ENCODE assay signal across 9 mouse cellular contexts in genomic region chr4:49583965-49584831, GRCm38 (mm10). TPM values are rescaled to one million over a fixed set of nuclear protein-coding genes. Genes with fewer than 3 reads are reported as not detected.
DNase-seq lines count a peak whose midpoint lies in the region; ATAC-seq and TF ChIP-seq lines count a peak whose summit lies in the region.
"Had no signal": no experiment of that assay in that cellular context is flagged by ENCODE, and none has a peak within 500 bp of the region (broad histone marks: within the 10 kb centered on the region; RNA-seq: fewer than 3 reads in every experiment).

No protein-coding gene starts in this region.

- H3K27me3 ChIP-seq in hindbrain, embryonic 16.5 days (replicated peaks; ENCODE audit: control insufficient read depth, insufficient read depth, low read length) = no peaks in the 10 kb centered on the region
- H3K27me3 ChIP-seq in hindbrain, embryonic 12.5 days = no peaks in the 10 kb centered on the region
- no peaks in the 10 kb centered on the region for H3K27me3 ChIP-seq in G1E (ENCODE audit: insufficient read depth, low read length)
- H3K27me3 ChIP-seq in embryonic facial prominence, embryonic 14.5 days (replicated peaks; ENCODE audit: control insufficient read depth, insufficient read depth, low read length) = no peaks in the 10 kb centered on the region
- no peaks in the 10 kb centered on the region for H3K27me3 ChIP-seq in limb, embryonic 15.5 days
- H3K27me3 ChIP-seq in liver, embryonic 12.5 days (replicated peaks) = no peaks in the 10 kb centered on the region
- H3K27me3 ChIP-seq: midbrain, embryonic 12.5 days had no signal

- no peak for TF ChIP-seq CTCF in G1E (IDR thresholded peaks at IDR 0.05; ENCODE audit: low read depth, low read length)

- H3K36me3 ChIP-seq in hindbrain, embryonic 16.5 days (ENCODE audit: control insufficient read depth, insufficient read depth, low read length) = peaks cover 25% of the 10 kb centered on the region
- peaks cover 20% of the 10 kb centered on the region for H3K36me3 ChIP-seq in hindbrain, embryonic 12.5 days
- H3K36me3 ChIP-seq in G1E (replicated peaks) = peaks cover 55% of the 10 kb centered on the region
- peaks cover 11% of the 10 kb centered on the region for H3K36me3 ChIP-seq in embryonic facial prominence, embryonic 14.5 days (ENCODE audit: control insufficient read depth, insufficient read depth, low read length)
- H3K36me3 ChIP-seq in limb, embryonic 15.5 days = peaks cover 13% of the 10 kb centered on the region
- H3K36me3 ChIP-seq in liver, embryonic 12.5 days = peaks cover 18% of the 10 kb centered on the region

- H3K4me1 ChIP-seq in hindbrain, embryonic 16.5 days (ENCODE audit: control insufficient read depth, insufficient read depth, low read depth, low read length) = no peaks in the 10 kb centered on the region; the same call in 1 of the 2 replicates
- no peaks in the 10 kb centered on the region for H3K4me1 ChIP-seq in hindbrain, embryonic 12.5 days
- H3K4me1 ChIP-seq in G1E (ENCODE audit: insufficient read depth, low read depth, low read length) = peaks cover 68% of the 10 kb centered on the region
- H3K4me1 ChIP-seq in embryonic facial prominence, embryonic 14.5 days (ENCODE audit: control insufficient read depth, insufficient read depth, low read length) = peaks cover 18% of the 10 kb centered on the region; the same call in 1 of the 2 replicates
- H3K4me1 ChIP-seq in limb, embryonic 15.5 days = peaks cover 47% of the 10 kb centered on the region
- H3K4me1 ChIP-seq in liver, embryonic 12.5 days = peaks cover 39% of the 10 kb centered on the region
- H3K4me1 ChIP-seq: midbrain, embryonic 12.5 days had no signal

- ATAC-seq in hindbrain, embryonic 16.5 days = no peak
- no peak for ATAC-seq in hindbrain, embryonic 12.5 days (ENCODE audit: low FRiP score)
- ATAC-seq in G1E (ENCODE audit: extremely low read depth, insufficient number of reproducible peaks, low FRiP score, poor library complexity, severe bottlenecking) = no peak
- ATAC-seq in embryonic facial prominence, embryonic 14.5 days (ENCODE audit: low read depth) = peak; percentile 79
- ATAC-seq in limb, embryonic 15.5 days (ENCODE audit: insufficient number of reproducible peaks, low FRiP score, low TSS enrichment, low read depth) = no peak
- no peak for ATAC-seq in liver, embryonic 12.5 days

- DNase-seq in G1E (ENCODE audit: low spot score) = no peak
- DNase-seq in embryonic facial prominence, embryonic 14.5 days (ENCODE audit: low spot score) = peak; percentile 79
- DNase-seq in liver = no peak
- DNase-seq in spleen, postnatal 4 days (ENCODE audit: low spot score in 2 of 2) = no peak

- H3K9me3 ChIP-seq in hindbrain, embryonic 16.5 days (ENCODE audit: control insufficient read depth, low read length) = no peaks in the 10 kb centered on the region
- no peaks in the 10 kb centered on the region for H3K9me3 ChIP-seq in hindbrain, embryonic 12.5 days (replicated peaks)
- no peaks in the 10 kb centered on the region for H3K9me3 ChIP-seq in G1E (replicated peaks)
- no peaks in the 10 kb centered on the region for H3K9me3 ChIP-seq in embryonic facial prominence, embryonic 14.5 days (ENCODE audit: control insufficient read depth, low read length)
- H3K9me3 ChIP-seq in limb, embryonic 15.5 days = no peaks in the 10 kb centered on the region
- H3K9me3 ChIP-seq in liver, embryonic 12.5 days (replicated peaks) = no peaks in the 10 kb centered on the region
- H3K9me3 ChIP-seq: midbrain, embryonic 12.5 days had no signal

- peak overlapping the region; percentile 40; the same call in 1 of the 2 replicates for H3K27ac ChIP-seq in hindbrain, embryonic 16.5 days (ENCODE audit: low read depth, low read length)
- H3K27ac ChIP-seq in hindbrain, embryonic 12.5 days = no peak overlapping the region
- H3K27ac ChIP-seq in embryonic facial prominence, embryonic 14.5 days (replicated peaks; ENCODE audit: low read depth, low read length) = peak overlapping the region; percentile 53
- H3K27ac ChIP-seq in limb, embryonic 15.5 days = peak overlapping the region; percentile 70
- no peak overlapping the region for H3K27ac ChIP-seq in liver, embryonic 12.5 days
- H3K27ac ChIP-seq: midbrain, embryonic 12.5 days had no signal

- WGBS in hindbrain, embryonic 16.5 days = 49% methylated on average over 14 of the region's 14 CpGs
- 77% methylated on average over 14 of the region's 14 CpGs for WGBS in hindbrain, embryonic 12.5 days
- WGBS in embryonic facial prominence, embryonic 14.5 days = 34% methylated on average over 14 of the region's 14 CpGs
- 27% methylated on average over 14 of the region's 14 CpGs for WGBS in limb, embryonic 15.5 days
- 72% methylated on average over 14 of the region's 14 CpGs for WGBS in liver, embryonic 12.5 days (ENCODE audit: insufficient replicate concordance)

- H3K4me2 ChIP-seq in hindbrain, embryonic 16.5 days (ENCODE audit: low read length) = no peak overlapping the region
- no peak overlapping the region for H3K4me2 ChIP-seq in hindbrain, embryonic 12.5 days (replicated peaks)
- peak overlapping the region; percentile 11; the same call in 1 of the 2 replicates for H3K4me2 ChIP-seq in embryonic facial prominence, embryonic 14.5 days (ENCODE audit: low read depth, low read length)
- peak overlapping the region; percentile 1; the same call in 1 of the 2 replicates for H3K4me2 ChIP-seq in limb, embryonic 15.5 days
- H3K4me2 ChIP-seq in liver, embryonic 12.5 days = no peak overlapping the region
- H3K4me2 ChIP-seq: midbrain, embryonic 12.5 days had no signal

- H3K9ac ChIP-seq in hindbrain, embryonic 16.5 days (ENCODE audit: low read depth, low read length) = no peak overlapping the region
- H3K9ac ChIP-seq in hindbrain, embryonic 12.5 days = no peak overlapping the region
- no peak overlapping the region for H3K9ac ChIP-seq in embryonic facial prominence, embryonic 14.5 days (ENCODE audit: low read depth, low read length)
- no peak overlapping the region for H3K9ac ChIP-seq in limb, embryonic 15.5 days
- no peak overlapping the region for H3K9ac ChIP-seq in liver, embryonic 12.5 days
- H3K9ac ChIP-seq: midbrain, embryonic 12.5 days had no signal

- H3K4me3 ChIP-seq in hindbrain, embryonic 16.5 days (ENCODE audit: low read length) = no peak overlapping the region
- H3K4me3 ChIP-seq in hindbrain, embryonic 12.5 days = no peak overlapping the region
- peak overlapping the region; percentile 58; the same call in 1 of the 2 replicates for H3K4me3 ChIP-seq in G1E (ENCODE audit: low read depth, low read length)
- no peak overlapping the region for H3K4me3 ChIP-seq in embryonic facial prominence, embryonic 14.5 days (ENCODE audit: low read depth, low read length)
- H3K4me3 ChIP-seq in limb, embryonic 15.5 days = no peak overlapping the region
- no peak overlapping the region for H3K4me3 ChIP-seq in liver, embryonic 12.5 days
- H3K4me3 ChIP-seq: midbrain, embryonic 12.5 days had no signal

RNA-seq across cellular contexts. Expression of gene Tmem246, which starts 13.5 kb away (rescaled TPM):
- 142 and 156 TPM in 2 replicates for polyA plus RNA-seq in hindbrain, embryonic 16.5 days (2015; fragmentation: Nextera tagmentation; extraction: Ambion mirVana)
- polyA plus RNA-seq in hindbrain, embryonic 12.5 days (2016; fragmentation: Nextera tagmentation; extraction: Ambion mirVana) = 31.0 and 33.3 TPM in 2 replicates
- 19.0 and 30.1 TPM in 2 replicates for total RNA-seq in G1E (2014; fragmentation: Nextera tagmentation)
- total RNA-seq in G1E (2017) = 16.6 and 19.7 TPM in 2 replicates
- 27.3 and 29.5 TPM in 2 replicates for polyA plus RNA-seq in G1E (2012)
- 34.0 and 39.2 TPM in 2 replicates for polyA plus RNA-seq in embryonic facial prominence, embryonic 14.5 days (2014; fragmentation: Nextera tagmentation; extraction: Ambion mirVana)
- polyA plus RNA-seq in limb, embryonic 15.5 days (2015; fragmentation: Nextera tagmentation; extraction: Ambion mirVana) = 38.1 and 39.6 TPM in 2 replicates
- 13.3 and 14.6 TPM in 2 replicates for polyA plus RNA-seq in liver, embryonic 12.5 days (2016; fragmentation: Nextera tagmentation; extraction: Ambion mirVana)

RNA-seq across cellular contexts. Expression of gene Aldob, which starts 34.9 kb away (rescaled TPM):
- polyA plus RNA-seq in hindbrain, embryonic 16.5 days (2015; fragmentation: Nextera tagmentation; extraction: Ambion mirVana) = 0.26 and 0.60 TPM in 2 replicates
- 0.20 TPM in 1 of 2 replicates, not detected in the other for polyA plus RNA-seq in hindbrain, embryonic 12.5 days (2016; fragmentation: Nextera tagmentation; extraction: Ambion mirVana)
- not detected in 2 replicates for total RNA-seq in G1E (2014; fragmentation: Nextera tagmentation)
- 0.44 TPM in 1 of 2 replicates, not detected in the other for total RNA-seq in G1E (2017)
- polyA plus RNA-seq in G1E (2012) = not detected in 2 replicates
- 0.09 and 0.14 TPM in 2 replicates for polyA plus RNA-seq in embryonic facial prominence, embryonic 14.5 days (2014; fragmentation: Nextera tagmentation; extraction: Ambion mirVana)
- polyA plus RNA-seq in limb, embryonic 15.5 days (2015; fragmentation: Nextera tagmentation; extraction: Ambion mirVana) = 0.20 and 0.86 TPM in 2 replicates
- polyA plus RNA-seq in liver, embryonic 12.5 days (2016; fragmentation: Nextera tagmentation; extraction: Ambion mirVana) = 54.0 and 57.6 TPM in 2 replicates
- polyA plus RNA-seq: midbrain, embryonic 12.5 days had no signal

RNA-seq across cellular contexts. Expression of gene Rnf20, which starts 47.6 kb away (rescaled TPM):
- polyA plus RNA-seq in hindbrain, embryonic 16.5 days (2015; fragmentation: Nextera tagmentation; extraction: Ambion mirVana) = 41.8 and 41.9 TPM in 2 replicates
- polyA plus RNA-seq in hindbrain, embryonic 12.5 days (2016; fragmentation: Nextera tagmentation; extraction: Ambion mirVana) = 67.6 TPM in 2 replicates
- 95.7 and 111 TPM in 2 replicates for total RNA-seq in G1E (2014; fragmentation: Nextera tagmentation)
- 116 and 123 TPM in 2 replicates for total RNA-seq in G1E (2017)
- polyA plus RNA-seq in G1E (2012) = 33.6 and 35.2 TPM in 2 replicates
- polyA plus RNA-seq in embryonic facial prominence, embryonic 14.5 days (2014; fragmentation: Nextera tagmentation; extraction: Ambion mirVana) = 54.8 and 55.3 TPM in 2 replicates
- 37.0 and 40.0 TPM in 2 replicates for polyA plus RNA-seq in limb, embryonic 15.5 days (2015; fragmentation: Nextera tagmentation; extraction: Ambion mirVana)
- 24.0 and 25.1 TPM in 2 replicates for polyA plus RNA-seq in liver, embryonic 12.5 days (2016; fragmentation: Nextera tagmentation; extraction: Ambion mirVana)

Comparison
In these comparisons a context has a peak if more than half of its experiments do, and no peak if none do; other contexts are left out.
1. H3K27ac ChIP-seq: peak in hindbrain, embryonic 16.5 days (single experiment), embryonic facial prominence, embryonic 14.5 days (single experiment) and limb, embryonic 15.5 days (single experiment); none in hindbrain, embryonic 12.5 days (single experiment) and liver, embryonic 12.5 days (single experiment).
2. H3K4me2 ChIP-seq: peak in embryonic facial prominence, embryonic 14.5 days (single experiment) and limb, embryonic 15.5 days (single experiment); none in hindbrain, embryonic 16.5 days (single experiment), hindbrain, embryonic 12.5 days (single experiment) and liver, embryonic 12.5 days (single experiment).
3. RNA of gene Aldob, which starts 34.9 kb away (polyA plus RNA-seq): 54.0 to 57.6 TPM in liver, embryonic 12.5 days; 0.20 to 0.86 TPM in limb, embryonic 15.5 days, 0.26 to 0.60 TPM in hindbrain, embryonic 16.5 days, 0.09 to 0.14 TPM in embryonic facial prominence, embryonic 14.5 days, 0.20 TPM in hindbrain, embryonic 12.5 days and not detected in G1E; every median in the first group is over 10 times any median in the second.